Mouse (Mus musculus) adipocyte (in vitro differentiated cells): ENCODE measurements around the gene Tspyl4.

Experiments
- DNase-seq: peaks from one replicate; pipeline ENCODE4 v3.0.0-alpha.2; 2016; ENCODE audit warnings: low spot score

The Tspyl4 gene

DNA sequence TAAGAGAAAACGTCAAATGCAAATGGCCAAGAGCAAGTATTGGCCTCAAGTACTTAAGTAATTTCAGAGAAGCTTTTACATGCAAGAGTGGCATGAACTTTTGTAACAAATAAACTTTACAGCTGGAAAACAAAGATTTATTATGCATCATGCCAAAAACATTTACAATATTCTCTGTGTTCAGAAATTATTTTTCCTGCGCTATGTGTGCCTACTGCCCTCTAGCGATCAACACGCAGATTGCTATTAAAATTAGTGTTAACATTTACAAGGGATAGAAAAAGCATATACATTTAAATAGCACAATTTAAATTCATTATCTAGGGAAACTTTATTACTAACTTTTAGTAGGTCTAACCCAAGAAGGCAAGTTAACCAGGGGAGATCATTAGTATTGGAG, 29.5 kb downstream of the Tspyl4 start:
- DNase-seq, result peak; percentile 53

- no peak for DNase-seq
These were observed 29.9 kb downstream of the Tspyl4 start for GRCm38 (mm10) chr10:34327144-34327543.

- peak; percentile 76 for DNase-seq
These were observed 31.1 kb downstream of the Tspyl4 start for GRCm38 (mm10) chr10:34328310-34328709.

DNA sequence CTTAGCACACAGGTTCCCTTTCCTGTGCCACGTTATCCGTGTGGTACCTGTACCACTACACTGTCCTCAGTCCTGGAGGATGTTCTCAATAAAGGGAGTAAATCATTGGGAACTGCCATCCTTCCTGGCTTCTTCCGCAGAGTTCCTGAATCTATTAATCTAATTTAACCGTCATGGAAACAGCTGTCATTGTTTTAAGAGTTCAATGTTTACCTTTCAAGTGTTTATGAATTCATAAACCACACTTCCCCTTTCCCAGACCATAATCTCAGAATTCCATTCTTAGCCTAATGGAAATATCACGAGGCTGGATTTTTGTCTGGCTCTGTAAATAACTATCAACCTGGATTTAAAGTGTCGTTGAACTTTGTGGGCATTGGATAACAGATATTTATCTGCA, 43.8 kb downstream of the Tspyl4 start:
- DNase-seq, result no peak

GRCm38 (mm10) chr10:34341886-34342285, 44.6 kb downstream of the Tspyl4 start:
- DNase-seq, result no peak
